Mouse (Mus musculus) adrenal gland, adult 18-20 months (tissue): ENCODE data around the gene Atg4b. TPM values are rescaled to one million over a fixed set of nuclear protein-coding genes. Genes with fewer than 3 reads are reported as not detected.
"Not testable (repeated sequence)": the region's sequence is repeated elsewhere in the genome, so short reads cannot be mapped to it uniquely, and the experiment has no call there.

Source experiments
- DNase-seq, 2 experiments: peaks; one replicate each; pipeline ENCODE4 v3.0.0; 2021 to 2022; ENCODE audit warnings: low spot score in 2 of 2
- total RNA-seq, 2 experiments: library from RNA; stranded (reverse); gene quantifications; 1 replicate in 1 of 2; 2 replicates in 1 of 2; pipeline ENCODE4 v1.2.3; 2021

Gene Atg4b
- total RNA-seq, 2 experiments from 2014 or later = 82.7 to 85.3 TPM

DNA sequence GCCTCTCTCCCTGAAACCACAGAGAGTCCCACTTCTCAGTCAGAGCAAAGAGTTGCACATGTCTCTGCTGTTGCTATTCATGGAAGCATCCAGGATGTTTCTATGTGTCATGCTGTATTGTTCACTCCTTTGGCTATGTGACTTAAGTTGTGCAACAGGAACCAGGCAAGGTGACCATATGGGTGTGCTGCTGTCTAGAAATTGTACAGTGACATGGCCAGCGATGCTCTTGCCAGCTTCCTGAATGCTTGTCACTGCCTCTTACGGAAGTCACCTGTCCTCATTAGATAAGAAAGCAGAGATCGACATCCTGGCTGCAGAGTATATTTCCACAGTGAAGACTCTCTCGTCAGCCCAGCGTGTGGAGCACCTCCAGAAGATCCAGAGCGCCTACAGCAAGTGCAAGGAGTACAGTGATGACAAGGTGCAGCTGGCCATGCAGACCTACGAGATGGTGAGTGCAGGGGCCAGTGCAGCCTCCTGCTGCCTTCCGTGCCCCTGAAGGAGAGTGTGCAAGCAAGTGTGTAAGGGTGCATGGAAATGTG is 60.3 kb downstream of the Atg4b start:
- no peak for DNase-seq

DNA sequence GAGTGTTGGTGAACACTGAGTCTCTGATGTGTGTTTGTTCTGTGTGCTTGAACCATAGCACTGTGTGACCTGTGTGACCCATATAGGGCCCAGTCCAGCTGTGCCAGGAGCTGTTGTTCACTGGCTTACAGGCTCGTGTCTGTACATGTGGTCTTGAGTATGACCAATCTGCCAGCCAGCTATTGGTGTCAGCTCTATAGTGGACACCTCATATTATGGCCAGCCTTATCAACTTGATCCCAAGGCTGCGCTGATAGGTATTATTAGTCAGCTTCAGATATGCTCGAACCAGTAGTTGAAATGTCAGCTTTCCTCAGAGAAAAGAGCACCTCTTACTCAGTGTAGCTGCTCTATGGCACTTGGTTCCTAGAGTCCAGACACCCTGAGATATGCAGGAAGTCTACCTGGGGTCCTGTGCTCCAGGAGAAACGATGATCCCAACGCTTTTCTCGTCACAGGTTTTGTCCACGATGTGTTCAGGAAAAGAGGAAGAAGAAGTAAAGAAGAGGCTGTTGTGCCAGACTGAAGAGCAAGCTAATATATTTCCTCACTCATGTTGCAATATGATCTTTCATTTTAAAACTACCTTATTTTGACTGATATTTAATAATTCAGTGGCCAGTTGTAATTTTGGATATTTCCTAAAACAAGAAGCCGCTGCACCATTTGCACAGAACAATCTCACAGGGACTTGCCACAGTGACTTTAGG is 66.7 kb downstream of the Atg4b start:
- DNase-seq = no peak

DNA sequence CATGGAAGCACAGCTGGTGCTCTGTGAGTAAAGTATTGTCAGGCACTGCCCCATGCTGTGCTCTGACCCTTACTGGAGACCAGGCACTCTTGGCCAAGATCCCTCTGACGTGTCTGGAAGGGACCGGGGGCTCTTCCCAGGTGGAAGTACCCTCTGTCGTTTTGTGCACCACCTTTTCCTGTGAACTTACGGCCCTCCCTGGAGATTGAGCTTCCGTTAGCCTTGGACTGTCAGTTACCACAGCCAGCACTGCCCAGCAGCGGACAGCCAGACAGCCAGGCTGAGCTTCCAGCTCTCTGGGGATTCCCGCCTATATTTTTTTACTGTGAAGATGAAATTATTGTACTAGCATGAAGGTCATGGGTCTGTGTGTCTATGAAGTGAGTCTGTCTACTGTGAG is 67.4 kb downstream of the Atg4b start:
- no peak for DNase-seq

DNA sequence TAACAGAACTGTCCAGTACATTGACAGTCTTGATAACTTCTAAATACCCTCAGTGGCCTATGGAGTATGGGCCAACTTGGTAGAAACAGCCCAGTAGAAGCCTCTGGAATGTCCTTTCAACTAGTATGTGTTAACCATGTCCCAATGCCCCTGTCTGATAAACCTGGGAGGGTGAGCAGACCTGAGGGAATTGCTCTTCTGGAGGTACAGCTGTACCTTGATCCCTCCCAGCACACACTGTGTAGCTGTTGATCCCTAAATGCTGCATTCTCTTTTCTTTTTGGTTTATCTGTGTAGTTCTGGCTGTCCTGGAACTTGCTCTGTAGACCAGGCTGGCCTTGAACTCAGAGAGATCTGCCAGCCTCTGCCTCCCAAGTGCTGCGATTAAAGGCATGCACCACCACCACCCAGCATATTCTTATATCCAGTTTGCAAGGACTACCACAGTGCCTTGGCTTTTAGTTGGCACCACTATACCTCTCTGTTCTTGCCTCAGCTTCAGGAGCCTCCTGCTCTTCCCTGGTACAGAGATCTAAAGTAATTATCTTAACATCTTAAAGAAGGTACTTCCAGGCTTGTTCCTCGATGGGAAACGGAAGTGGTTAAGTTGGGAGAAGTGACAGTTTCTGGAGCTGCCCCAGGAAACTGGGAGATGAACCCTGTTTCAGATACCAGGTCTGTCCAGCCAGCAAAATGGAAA is 72.6 kb downstream of the Atg4b start:
- peak in 1 of 2 experiments; percentile 17 for DNase-seq

DNA sequence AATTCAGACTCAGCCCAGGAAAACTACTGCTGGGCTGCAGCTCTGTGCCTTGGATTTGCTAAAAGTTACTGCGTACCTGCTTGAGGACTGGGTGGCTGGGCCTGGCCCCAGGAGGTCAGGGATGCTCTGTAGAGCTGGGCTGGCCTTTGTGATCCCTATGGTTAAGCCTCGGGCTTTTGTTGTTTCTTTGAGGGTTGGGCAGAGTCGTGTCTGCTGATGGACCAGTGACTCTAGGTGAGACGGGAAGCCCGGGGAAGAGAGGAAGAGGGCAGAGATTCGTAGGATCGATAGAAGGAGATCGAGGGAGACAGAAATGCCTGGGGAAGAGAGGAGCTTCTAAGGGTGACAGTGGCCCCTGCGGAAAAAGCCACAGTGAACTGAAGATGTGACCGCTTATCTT is 73.3 kb downstream of the Atg4b start, which contains the start of gene D2hgdh:
Gene D2hgdh, plus strand, starts transcription at position 301 of the 400 bp plus-strand sequence.
- DNase-seq = no peak

DNA sequence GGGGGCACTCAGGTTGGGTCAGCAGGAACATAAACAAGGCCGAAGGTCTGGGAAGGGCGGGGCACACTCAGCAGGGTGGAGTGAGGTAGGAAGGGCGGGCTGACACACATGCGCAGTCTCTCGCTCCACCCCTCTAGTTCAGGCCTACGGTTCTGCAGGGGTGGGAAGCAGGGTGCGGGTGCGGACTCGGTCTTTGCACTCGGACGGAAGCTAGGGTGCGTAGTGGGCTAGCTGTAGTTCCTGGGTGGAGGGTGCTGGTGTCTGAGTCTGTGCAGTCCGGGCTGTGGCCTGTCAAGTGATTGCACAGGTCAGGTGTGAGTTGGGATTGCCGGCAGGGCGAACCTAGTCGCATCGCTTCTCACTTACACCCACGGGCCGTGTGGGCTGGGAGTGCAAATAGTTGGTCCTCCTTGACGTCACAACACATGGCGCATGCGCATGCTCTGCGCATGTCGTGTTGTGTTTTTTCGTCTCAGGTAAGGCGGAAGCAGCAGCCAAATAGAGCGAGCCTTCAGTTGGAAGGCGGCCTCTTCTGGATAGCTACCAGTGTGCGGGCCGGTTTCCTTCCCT is 73.9 kb downstream of the Atg4b start:
- DNase-seq = peak; percentile 87 to 92

DNA sequence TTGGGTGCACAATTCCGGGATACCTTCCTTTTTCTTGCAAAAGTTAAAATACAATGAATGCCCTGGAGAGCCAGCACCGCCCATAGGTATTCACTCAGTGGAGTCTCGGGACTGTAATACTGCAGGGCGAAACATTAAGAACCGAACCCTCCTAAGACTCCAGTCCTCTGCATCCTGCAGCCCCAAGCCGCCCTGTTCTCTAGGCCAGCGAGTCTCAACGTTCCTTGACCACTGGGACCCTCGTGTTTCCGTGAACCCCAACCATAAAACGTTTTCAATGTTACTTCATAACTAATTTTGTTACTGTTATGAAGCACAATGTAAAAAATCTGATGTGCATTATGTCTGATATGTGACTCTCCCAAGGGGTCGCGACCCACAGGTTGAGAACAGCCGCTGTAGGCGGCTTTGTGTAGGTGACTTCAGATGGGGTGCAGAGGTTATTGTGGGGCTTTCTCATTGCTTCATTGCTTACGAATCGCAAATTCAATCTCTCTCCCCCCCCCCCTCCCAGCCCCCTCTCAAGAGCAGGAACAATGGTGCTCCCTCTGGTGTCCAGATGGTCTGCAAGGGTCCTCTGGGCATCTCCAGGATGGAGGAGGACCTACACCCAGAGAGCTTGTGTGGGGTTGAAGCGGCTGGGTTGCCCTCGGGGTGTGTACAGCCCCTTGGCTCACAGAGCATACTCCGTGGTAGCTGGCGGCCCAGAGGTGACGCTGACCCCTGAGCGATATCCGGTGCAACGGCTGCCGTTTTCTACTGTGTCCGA is 74.7 kb downstream of the Atg4b start:
- DNase-seq = no peak

DNA sequence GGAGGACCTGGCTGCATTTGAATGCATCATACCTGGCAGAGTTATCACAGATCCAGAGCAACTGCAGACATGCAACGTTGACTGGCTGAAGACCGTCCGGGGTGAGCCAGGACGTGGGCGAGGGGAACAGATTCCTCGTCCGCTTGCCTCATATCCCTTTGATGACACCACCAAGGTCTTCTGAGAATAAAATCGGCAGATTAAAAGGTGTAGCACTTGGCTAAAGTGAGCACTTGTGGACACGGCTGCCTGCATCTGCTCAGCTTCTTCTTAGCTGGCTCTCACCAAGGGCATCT is 75.2 kb downstream of the Atg4b start:
- DNase-seq = no peak

DNA sequence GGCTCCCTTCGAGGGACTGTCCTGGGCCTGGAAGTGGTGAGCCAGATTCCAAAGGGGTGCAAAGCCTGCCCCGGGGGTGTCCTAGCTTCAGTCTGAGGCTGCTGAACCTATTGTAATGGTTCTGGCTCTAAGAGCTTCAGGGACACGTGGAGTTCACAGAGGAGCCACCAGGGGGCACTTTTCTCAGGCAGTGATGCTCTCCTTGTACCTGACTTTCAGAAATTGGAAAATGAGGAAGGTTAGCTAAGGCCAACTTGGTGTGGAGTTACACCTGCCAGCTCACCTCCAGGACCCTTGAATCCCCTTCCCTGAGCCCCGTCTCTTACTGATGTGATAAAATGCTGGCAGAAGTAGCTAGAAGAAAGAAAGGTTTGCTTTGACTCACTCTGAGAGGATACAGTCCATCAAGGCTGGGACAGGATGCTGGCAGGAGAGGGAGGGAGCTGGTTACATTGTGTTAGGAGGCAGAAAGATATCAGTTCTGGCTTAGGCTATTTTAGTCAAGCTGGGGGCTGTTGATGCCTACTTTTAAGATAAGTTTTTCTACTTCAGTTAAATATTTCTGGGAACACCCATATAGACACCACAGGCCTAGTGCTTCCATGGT is 81.6 kb downstream of the Atg4b start:
- DNase-seq = not testable (repeated sequence)

DNA sequence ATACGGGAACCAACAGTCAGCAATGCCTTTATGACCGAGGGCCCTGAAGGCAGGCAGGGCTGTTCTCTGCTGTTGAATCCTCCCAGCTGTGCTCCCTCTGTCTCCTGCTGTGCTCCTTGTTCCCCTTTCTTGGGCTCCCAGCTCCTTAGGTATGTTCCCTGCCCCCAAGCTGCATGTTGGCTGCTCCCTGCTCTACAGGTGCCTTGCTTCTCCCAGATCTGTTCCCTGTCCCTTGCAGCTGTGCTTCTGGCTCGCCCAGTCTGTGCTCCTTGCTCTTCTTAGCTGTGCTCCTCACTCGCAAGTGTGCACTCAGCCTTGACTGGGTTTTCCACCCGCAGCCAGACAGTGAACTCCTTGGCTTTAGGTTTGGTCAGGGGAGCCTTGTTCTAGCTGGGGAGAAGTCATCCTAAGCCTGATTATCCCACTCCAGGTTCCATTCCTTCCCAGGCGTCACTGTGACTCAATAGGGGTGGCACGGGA is 83.4 kb downstream of the Atg4b start:
- no peak for DNase-seq

DNA sequence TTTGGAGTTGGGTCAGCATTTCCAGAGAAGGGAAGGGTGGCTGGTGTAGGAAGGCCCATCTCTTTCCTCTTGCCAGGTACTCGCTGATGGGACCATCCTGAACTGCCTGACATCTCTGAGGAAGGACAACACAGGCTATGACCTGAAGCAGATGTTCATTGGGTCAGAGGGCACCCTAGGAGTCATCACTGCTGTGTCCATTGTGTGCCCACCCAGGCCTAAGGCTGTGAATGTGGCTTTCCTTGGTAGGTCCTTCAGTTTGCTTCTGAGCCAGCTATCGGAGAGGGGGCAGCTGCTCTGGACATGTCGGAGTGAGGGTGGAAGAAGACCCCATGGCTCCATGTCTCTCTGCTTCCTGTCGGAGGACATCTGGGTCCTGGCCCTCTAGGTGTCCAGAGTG is 83.9 kb downstream of the Atg4b start:
- DNase-seq = no peak

DNA sequence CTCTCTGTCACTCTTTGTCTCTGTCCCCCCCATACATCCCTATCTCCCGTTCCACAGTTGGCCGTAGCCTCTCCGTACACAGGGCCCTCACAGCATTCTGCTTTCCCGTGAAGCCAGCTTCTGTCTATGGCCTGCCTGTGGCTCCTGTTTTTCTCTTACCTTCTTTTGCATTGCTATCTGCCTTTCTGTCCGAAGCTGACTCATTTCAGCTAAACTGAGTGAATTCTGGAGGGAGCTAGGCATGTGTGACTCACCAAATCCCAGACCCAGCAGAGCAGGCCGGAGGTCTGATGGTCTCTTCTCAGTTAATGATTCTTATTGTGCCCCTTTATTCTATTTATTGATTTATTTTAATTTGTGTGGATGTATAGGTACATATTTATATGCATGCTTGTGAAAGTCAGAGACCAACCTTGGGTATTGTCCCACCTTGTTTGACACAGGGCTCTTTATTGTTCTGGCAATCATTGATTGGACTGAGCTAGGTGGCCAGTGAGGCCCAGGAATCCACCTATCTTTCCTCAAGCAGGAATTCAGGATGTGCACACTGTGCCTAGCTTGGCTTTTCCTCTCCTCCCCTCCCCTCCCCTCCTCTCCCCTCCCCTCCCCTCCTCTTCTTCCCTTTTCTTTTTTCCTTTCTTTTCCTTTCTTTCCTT is 84.7 kb downstream of the Atg4b start:
- no peak for DNase-seq

DNA sequence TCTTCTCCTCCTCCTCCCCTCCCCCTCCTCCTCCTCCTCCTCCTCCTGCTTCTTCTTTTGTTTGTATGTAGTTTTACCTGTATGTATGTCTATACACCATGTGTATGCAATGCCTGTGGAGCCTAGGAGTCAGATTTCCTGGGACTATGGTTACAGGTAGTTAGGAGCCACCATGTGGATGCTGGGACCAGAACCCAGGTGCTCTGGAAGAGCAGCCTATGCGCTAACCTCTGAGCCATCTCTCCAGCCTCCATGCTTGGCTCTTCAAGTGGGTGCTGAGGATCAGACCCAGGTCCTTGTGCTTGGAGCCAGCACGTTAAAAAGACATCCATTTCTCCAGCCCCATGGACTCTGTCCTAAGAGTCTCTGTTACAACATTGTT is 85.2 kb downstream of the Atg4b start:
- DNase-seq = no peak

DNA sequence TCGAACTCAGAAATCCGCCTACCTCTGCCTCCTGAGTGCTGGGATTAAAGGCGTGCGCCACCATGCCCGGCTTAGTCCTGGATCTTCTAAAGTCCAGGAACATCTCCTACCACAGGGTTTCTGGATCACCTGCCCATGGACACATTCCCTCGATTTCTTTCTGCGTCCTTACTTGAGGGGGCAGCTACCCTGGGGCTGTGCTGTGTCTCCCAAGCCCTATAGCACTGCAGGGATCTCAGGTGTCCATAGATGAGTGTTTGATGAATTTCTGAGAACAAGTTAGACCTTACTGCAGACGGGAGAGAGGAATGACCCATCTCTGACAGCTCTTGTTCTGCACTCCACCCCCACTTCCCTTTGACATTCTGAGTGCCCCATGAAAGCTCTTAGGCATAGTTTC is 86.0 kb downstream of the Atg4b start:
- DNase-seq = no peak

DNA sequence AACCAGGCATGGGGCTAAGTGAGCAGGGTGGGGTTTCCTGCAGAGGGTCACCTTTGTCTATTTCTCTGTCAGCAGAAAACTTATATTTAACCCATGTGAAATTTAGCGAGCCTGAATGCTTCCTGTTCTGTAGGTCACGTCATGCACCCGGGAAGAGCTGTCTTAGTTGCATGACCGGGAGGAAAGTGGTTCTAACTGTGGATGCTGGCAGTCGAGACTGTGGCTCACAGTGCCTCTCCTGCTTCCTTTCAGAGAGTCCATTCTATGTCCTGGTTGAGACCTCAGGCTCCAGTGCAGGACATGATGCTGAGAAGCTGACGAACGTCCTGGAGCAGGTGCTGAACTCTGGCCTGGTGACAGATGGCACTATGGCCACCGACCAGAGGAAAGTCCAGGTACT is 87.3 kb downstream of the Atg4b start:
- not testable (repeated sequence) for DNase-seq

Other genes starting within 250 kb of the Atg4b start
- 10 to 100 TPM; 18.5 to 18.7 TPM for gene Farp2, start 239.4 kb upstream of the Atg4b start, total RNA-seq
- 100 to 1,000 TPM; 116 to 118 TPM for gene Stk25, start 92.8 kb upstream of the Atg4b start, total RNA-seq
- gene Bok, start 65.8 kb upstream of the Atg4b start, total RNA-seq = 10 to 100 TPM in 1 of 2 experiments, 1 to 10 TPM in 1; 7.6 to 13.1 TPM
- gene Thap4, start 3.4 kb downstream of the Atg4b start, total RNA-seq = 10 to 100 TPM; 46.3 to 52.4 TPM
- 10 to 100 TPM; 54.6 to 57.5 TPM for gene Dtymk, start 50.4 kb downstream of the Atg4b start, total RNA-seq
- gene Ing5, start 52.5 kb downstream of the Atg4b start, total RNA-seq = 10 to 100 TPM; 16.4 to 16.9 TPM
- 10 to 100 TPM; 50.8 to 68.1 TPM for gene D2hgdh, start 73.4 kb downstream of the Atg4b start, total RNA-seq
- gene Gal3st2, start 109.8 kb downstream of the Atg4b start, total RNA-seq = not detected
- gene Gal3st2b, start 166.8 kb downstream of the Atg4b start, total RNA-seq = not detected
- under 1 TPM; 0.10 to 0.17 TPM for gene Gal3st2c, start 239.0 kb downstream of the Atg4b start, total RNA-seq